Mouse (Mus musculus) v-Abl transformed pro-B cells (cell line): ENCODE measurements around the gene Wls.

Source experiments
- in situ Hi-C, 2 experiments: fragments of 400-800 bp; cut with MboI; formaldehyde crosslinking; loops; one replicate each; pipeline ENCODE4 v1.15.1; 2025; ENCODE audit not compliant: unreplicated experiment in 2 of 2

The Wls gene

DNA sequence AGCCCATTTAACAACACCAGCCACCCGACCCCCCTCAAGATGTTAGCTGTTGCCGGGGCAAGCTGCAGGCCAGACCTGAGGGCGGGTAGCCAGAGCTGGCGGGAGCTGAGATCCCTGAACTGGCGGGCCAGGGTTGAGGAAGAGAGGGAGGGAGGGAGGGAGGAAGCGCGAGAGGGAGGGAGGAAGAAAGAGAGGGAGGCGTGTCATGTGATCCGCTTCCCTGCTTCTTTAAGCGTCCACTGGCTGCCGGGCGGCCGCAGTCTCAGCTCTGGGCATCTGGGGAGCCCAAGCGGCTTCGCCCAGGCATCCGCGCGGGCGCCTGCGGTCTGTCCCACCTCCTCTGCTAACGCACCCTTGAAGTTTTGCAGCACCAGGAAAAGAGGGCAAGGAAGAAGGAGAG lies at the start of gene Wls:
Gene Wls, plus strand, starts transcription at position 192 of the 400 bp plus-strand sequence.
- in situ Hi-C loops = no loop called here

DNA sequence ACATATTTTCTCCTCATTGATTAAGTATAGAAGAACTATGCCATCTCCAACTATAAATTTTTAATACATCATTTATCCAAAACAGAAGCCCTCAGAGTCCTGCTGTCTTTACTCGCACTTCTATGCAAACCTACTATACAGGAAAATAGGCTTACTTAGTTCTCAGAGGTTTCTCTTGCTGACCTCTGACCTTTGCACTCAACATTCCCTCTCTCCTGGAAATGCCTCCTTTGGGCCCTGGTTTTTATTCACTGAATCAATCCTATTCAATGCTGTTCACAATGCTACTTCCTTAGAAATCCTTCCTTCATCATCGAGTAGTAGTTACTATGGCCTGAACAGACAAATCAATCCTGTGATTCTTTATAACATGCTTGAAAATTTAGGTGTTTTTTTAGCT lies 49.7 kb upstream of the Wls start:
- in situ Hi-C loops = no loop called here

DNA sequence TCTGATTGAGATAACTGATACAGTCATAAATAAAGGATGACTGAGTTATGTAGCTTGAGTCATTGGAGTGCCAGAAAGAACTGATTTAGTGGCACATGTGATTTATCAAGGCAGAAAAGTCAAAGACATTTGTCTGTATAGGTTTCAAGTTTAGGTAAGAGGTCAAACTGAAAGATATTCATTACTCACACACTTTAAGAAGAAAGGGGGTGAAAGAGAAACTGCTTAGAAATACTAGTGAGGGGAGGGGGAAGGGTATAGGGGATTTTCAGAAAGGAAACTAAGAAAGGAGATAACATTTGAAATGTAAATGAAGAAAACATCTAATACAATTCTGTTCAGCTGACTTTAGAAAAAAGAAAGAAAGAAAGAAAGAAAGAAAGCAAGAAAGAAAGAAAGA lies 7.9 kb upstream of the Wls start:
- in situ Hi-C loops = no loop called here

DNA sequence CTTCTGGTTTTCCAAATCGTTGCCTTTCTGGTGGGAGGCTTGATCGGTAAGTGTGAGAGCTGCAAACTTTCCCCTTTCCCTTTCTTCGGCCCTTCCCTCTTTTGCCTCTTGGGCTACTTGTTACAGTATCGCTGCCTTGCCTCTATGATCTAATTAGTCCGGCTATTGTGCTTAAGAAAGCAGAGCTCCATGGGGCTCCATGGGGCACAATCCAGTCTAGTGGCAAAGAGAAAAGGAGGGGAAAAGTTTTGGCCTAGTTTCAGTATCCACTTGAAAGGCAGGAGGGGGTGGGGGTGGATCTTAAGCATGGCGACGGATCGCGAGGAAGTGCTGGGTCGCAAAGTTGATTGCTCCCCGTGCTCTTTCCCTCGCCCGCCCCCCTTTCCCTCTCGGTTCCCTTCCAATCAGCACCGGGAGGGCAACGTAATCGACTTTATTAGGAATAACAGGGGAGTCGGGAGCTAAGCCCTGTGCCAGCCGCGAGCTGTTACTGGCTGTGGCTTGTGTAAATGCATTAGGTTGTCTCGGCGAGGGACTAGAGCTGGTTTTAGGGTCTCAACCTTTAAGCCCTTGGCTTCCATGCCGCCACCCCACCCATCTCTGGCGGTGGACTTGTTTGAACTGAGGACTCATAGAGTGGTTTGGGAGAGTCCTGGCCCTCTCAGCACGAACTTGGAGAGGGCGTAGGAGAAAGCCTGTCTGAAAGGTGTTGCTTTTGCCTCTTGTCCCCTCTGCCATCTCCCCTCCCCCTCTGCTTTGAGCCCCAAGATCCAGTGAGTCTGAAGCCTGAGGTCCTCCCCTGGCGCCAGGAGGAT lies 737 bp downstream of the Wls start:
- in situ Hi-C loops = loop anchor here in 1 of 2 experiments (5.0 kb wide), 1 partner anchor 47 kb away; no protein-coding TSS in a partner anchor

DNA sequence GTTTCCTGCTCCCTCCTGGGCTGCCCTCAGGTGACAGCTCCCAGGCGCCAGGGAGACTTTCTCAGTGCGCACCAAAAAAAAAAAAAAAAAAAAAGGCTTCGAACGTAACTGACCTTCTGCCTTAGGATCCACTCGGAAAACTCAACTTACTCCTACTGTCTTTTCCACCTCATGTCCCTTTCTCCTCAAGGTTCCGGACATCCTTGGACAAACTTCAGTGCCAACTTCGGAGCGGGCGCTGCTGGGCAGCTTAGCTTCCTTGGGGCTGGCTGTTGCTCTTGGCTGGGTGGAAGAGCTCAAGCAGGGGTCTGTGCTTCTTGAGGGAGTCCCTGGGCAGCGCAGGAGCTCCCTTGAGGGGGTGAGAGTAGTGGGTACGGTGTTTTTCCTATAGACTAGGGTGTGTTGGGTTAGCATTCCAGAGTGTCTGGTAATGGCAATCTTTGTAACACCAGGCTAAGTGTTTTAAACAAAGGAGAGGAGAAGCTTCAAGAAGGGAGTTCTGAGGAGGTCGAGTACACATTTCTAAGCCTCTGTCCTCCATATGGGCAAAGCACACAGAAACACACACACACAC lies 1.4 kb downstream of the Wls start:
- in situ Hi-C loops = loop anchor here in 1 of 2 experiments (5.0 kb wide), 1 partner anchor 46 kb away; no protein-coding TSS in a partner anchor

DNA sequence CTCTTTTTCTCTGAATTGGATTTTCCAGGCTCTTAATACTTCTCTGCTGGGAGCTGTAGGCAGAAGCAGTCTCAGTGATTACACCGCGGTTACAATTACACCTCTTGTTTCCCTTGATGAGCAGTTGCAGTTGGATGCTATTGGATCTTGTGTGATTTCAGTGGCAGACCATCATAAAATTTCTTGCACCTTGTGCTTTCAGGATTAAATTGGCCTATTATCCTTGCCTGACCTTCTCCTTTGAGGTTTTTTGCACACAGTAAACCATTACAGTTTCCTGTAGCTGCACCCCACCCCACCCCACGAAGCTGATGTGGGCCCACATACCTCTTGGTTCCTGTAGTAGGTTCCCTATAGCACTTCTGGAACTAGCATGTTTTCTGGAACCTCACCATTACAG lies 2.0 kb downstream of the Wls start:
- in situ Hi-C loops = loop anchor here in 1 of 2 experiments (5.0 kb wide), 1 partner anchor 46 kb away; no protein-coding TSS in a partner anchor

DNA sequence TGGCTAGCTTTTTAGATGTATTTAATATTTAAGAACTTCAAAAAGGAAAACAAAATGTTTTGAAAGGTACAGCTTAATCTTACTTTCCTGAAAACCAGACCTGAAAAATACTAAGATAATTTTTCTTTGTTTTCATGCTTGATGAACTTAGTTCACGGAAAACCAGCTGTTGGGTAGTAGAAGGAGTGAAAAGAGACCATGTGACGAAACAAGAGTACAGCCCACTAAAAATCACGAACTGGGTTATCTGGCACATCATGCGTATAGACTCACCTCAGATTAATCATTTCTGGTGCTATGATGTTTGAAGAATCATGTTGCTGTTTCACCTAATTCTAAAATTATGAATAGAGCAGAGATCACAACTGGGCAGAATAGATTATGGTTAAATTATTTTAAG lies 3.7 kb downstream of the Wls start:
- in situ Hi-C loops = loop anchor here in 1 of 2 experiments (5.0 kb wide), 1 partner anchor 44 kb away; no protein-coding TSS in a partner anchor

DNA sequence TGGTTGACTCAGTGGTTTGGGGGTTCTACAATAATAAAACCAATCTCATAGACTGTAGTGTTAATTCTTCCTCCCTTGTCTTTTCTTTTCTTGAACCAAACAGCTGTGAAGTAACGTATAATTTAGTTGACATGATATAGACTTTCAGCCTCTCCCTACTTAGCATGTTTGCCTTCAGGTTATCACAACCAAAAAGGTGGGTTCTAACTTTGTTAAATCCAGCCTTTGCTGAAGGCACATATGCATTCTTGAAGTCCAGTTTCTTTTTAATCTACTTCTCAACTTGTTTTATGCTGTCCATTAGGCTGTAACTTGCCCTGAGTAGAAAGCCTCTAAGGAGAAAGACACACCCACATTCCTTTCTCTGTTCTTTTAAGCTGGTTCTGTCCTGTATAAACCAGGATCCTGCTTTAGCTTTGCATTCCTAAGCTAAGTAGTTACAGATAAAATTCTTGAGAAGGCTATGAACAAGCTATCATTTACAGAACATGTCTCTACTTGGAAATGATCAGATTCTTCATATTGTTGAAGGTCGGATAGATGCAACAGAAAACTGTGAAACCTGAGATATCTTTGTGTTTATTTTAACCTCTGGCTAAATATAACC lies 8.0 kb downstream of the Wls start:
- in situ Hi-C loops = no loop called here

DNA sequence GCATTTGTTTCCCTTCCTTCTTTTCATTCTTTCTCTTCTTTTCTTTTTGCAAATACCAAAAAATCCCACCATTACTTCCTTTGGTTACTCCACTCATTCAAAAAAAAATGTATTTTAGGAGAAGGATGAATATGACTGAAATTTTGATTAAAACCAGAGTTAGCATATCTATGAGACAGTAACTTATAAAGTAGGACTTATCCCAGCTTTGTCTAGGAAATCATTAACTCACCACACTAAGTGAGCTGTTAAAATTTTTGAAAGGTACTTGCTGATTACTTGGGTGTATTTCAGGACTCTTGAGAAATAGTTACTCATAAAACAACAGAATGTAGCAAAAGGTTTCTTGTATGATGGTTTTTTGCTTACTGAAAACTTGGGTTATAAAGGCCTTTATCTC lies 8.7 kb downstream of the Wls start:
- in situ Hi-C loops = no loop called here

DNA sequence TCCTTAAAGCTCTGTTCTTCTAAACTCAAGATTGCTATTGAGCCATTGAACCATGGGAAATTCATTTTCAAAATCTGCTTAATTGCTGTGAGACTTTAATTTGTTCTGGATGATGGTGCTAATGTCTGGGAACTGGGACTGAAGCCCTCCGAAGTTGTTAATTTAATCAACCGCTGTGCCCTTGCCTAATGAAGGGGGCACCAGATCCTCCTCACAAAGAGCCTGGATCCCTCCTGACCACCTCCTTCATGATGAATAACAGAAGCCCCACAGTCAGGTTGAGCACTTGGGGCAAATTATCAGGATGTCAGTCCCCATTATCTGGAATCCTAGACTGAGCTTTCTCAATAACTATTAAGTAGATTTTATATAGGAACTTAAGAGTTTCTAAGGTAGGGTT lies 12.0 kb downstream of the Wls start:
- in situ Hi-C loops = no loop called here

DNA sequence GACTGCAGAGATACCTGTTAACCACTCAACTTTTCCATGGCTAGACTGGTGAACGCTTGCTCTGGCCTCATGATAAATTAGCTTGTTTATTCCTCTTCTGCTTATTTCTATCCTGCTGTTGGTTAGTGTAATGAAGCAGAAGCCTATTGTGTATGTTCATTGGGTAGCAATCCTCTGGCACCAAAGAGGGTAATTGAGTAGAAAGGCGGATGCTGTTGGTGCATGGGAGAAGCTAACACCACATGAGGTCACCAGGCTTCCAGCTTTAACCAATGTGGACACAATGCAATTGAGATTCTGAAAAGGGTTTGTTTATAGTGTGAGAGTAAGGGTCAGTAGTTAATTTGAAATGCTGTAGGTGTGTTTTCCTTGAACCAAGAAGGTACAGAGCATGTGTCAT lies 12.5 kb downstream of the Wls start:
- in situ Hi-C loops = no loop called here

DNA sequence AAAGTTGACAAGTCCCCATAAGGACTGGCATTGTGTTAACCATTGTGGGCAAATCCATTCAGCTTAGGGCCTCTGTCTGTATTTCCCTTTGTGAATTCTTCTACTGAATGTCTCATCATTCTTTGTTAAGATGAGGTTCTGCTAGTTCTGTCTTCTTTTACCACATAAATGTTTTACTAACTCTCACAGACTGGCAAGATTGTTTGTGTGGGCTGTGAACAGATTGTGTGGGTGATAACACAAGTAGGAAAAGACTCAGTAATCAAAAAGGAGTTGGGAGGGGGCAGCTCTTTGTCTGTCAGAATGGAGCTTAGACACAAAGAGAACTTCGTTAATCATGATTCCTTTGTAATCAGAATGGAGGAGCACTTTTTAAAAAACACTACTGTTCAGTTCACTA lies 17.6 kb downstream of the Wls start:
- in situ Hi-C loops = no loop called here

DNA sequence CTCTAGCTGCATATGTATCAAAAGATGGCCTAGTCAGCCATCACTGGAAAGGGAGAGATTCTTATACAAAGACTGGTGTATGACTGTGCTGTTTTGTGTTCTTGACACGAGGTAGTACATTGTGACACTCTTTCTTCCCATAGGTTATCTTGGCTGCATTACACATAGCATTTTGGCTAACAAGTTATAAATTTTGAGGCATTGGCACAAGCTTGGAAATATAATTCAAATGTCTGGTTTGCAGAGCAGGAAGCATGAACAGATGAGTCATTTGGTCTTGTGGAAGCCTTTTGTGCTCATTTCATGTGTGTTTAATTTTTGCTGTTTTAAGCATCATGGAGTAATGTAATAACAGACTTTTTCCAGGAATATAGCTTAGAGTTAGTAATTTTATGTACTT lies 26.2 kb downstream of the Wls start:
- in situ Hi-C loops = no loop called here

DNA sequence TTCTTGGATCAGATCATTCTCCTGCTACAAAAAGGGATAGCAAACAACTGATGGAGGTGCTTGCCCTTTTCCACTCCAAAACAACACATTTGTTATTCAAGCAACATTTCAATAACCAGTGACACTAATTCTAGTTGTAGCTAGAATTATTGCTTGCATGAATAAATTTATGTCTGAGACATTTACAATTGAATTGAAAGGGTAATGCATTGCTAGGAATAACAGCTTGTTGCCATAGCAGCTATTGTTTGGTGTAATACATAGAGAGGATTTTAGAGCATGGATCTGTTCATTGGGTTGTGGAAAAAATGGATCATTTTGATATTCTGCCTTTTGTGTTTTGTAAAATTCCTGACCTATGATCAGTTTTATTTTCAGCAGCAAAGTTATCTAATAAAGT lies 39.5 kb downstream of the Wls start:
- in situ Hi-C loops = no loop called here

DNA sequence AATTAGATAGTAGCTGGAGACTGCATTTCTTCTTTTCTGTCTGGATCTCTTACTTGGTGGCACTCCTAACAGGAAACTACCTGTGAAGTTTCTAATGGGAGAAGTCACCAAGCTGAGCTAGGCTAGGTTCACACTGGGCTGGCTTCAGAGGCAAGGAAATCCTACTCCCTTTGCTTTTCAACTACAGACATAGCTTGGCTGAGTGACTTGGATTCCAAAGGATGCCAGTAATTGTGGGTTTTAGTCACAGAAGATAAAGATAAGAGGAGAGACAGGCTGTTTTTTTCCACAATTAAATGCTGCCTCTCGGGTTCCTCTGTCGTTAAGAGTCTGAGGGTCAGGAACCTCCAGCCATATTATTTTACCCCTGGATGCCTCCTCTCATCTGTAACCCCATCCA lies 43.9 kb downstream of the Wls start:
- in situ Hi-C loops = no loop called here

DNA sequence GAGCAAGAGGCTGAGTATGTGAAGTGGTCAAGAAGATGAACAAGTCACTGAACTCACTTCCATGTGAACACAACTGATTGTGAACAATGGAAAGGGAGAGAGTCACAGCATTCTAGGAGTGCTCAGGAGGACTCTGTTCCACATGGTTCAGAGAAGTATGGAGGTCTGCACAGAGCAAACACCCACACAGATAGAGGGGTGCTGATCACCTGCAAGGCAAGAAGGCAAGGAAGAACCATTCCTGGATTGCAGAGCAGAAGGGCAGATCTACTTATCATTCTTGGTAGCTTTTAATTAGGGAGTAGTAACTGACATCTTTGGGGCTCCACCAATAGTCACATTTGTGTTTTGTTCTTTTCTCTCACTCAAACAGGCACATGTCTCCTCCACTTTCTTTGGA lies 45.3 kb downstream of the Wls start:
- in situ Hi-C loops = loop anchor here in 1 of 2 experiments (5.0 kb wide), 1 partner anchor 43 kb away; no protein-coding TSS in a partner anchor

DNA sequence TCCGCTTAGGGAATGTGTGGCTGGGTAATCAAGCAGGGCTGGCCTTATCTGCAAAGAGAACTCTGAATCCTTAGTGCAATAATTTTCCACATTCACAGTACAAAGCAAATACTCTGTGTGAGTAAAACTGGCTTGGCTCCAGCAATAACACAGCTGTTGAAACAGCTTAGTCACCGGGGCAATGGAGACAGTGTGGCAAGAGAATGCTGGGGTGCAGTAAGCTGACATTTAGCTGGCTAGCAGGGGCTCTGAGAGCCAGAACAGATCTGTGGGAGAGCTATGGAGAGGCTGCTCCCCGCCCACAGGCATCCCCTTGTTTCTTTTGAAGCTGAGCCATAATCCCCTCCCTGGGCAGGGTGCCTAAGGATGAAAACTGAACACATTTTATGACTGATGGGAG lies 45.8 kb downstream of the Wls start:
- in situ Hi-C loops = loop anchor here in 1 of 2 experiments (5.0 kb wide), 1 partner anchor 43 kb away; no protein-coding TSS in a partner anchor

DNA sequence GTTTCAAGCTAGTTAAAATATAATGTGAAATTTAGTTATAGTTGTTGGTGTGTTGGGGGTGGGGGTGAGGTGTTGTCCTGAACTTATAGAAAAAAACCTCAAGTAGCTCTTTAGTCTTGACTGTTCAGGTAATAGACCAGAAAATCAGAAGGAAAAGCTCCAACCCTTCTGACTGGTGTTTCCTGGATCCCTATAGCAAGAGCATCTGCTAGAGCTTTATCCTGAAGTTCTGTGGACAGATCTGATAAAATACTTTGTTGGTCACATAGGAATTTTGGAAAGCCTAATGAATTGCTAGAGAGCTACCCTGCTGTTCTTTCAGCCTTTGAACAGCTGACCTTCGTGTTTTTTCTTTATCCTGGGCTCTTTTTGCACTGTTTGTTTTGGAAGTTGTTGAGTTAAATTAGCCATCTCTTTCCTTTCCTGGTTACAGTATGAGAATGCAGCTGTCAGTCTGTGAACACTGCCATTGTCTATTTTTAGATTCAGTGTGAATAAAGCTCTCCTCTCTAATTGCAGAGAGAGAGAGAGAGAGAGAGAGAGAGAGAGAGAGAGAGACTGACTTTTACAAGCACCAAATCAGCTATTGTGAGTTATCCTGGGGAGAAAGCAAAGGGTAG lies 46.4 kb downstream of the Wls start:
- in situ Hi-C loops = loop anchor here in 1 of 2 experiments (5.0 kb wide), 1 partner anchor 44 kb away; no protein-coding TSS in a partner anchor

DNA sequence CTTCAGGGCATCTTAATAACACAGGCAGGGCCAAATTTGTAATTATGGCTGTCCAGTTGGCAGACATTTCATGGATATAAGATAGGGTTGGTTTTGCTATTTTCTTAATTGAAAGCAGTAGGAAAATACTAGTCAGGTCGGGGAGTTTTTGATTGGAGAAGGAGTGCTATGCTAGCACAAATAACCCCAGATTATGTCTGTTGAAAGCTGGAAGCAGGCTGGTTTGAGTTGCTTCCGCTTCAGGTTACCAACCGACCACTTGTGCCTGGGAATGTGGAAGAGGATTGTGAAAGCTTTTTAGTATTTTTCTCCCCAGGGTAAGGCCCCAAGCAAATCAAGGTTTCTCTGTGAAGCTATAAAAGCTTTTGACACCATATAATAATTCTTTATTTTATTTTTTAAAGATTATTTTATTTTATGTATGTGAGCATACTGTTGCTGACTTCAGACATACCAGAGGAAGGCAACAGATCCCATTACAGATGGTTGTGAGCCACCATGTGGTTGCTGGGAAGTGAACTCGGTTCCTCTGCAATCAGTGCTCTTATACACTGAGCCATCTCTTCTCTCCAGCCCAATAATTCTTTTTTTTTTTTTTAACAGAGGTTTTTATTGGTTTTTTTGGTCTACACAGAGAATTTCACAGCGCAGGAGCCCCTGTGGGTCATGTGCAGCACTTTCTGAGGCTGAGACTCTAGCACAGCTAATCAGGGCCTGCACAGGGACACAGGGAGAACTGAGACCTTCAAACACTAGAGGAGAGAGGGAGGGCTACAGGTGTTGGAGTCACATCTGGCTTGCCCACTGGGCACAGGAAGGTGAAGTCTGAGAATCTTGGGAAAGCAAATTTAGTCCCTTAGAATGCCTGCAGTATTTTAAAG lies 50.9 kb downstream of the Wls start:
- in situ Hi-C loops = no loop called here
